8 mouse cellular contexts compared by ENCODE assay signal in the genomic region with DNA sequence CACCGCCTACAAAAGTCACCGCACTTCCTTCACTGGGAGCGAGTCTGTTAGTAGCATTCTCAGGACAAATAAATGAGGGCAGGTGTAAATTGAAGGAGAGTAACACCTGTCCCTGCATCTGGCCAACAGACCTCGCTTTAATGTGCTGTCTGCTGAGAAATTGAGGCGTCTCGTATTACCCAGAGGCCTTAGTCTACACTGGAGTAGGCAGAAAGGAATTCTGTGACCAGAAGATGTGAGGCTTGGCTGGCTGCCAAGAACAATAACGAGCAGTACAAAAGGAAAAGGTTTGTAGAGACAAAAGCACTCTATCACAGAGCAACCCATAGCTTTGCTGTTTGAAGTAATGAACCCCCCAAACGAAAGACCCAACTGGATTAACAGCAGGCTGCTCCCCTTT.
A peak's percentile ranks its signal among the peaks of the same experiment; 100 is the strongest.
DNase-seq lines count a peak whose midpoint lies in the region; ATAC-seq and TF ChIP-seq lines count a peak whose summit lies in the region.
"Had no signal": no experiment of that assay in that cellular context is flagged by ENCODE, and none has a peak within 500 bp of the region (broad histone marks: within the 10 kb centered on the region; RNA-seq: fewer than 3 reads in every experiment).

No protein-coding gene starts in this region.

- no peaks in the 10 kb centered on the region for H3K36me3 ChIP-seq in ES-E14 (ENCODE audit: control insufficient read depth, insufficient read depth, low read length, poor library complexity, severe bottlenecking)
- no peaks in the 10 kb centered on the region for H3K36me3 ChIP-seq in forebrain, embryonic 15.5 days
- H3K36me3 ChIP-seq in lung, embryonic 14.5 days (ENCODE audit: insufficient read depth), result no peaks in the 10 kb centered on the region
- H3K36me3 ChIP-seq: liver, embryonic 15.5 days had no signal

- no peaks in the 10 kb centered on the region for H3K4me1 ChIP-seq in ES-E14 (ENCODE audit: control insufficient read depth in 2 of 2, insufficient read depth in 2 of 2, low read length in 2 of 2, poor library complexity in 1 of 2)
- H3K4me1 ChIP-seq in forebrain, embryonic 15.5 days, result peaks cover 9% of the 10 kb centered on the region
- H3K4me1 ChIP-seq in lung, embryonic 14.5 days (ENCODE audit: insufficient read depth), result peaks cover 13% of the 10 kb centered on the region; the same call in 1 of the 2 replicates
- H3K4me1 ChIP-seq: liver, embryonic 15.5 days had no signal

- WGBS in forebrain, embryonic 15.5 days, result 15% methylated on average over 8 of the region's 8 CpGs
- 14% methylated on average over 8 of the region's 8 CpGs for WGBS in lung, embryonic 14.5 days

- H3K27me3 ChIP-seq in forebrain, embryonic 15.5 days, result no peaks in the 10 kb centered on the region
- no peaks in the 10 kb centered on the region for H3K27me3 ChIP-seq in lung, embryonic 14.5 days (ENCODE audit: insufficient read depth, low read length)
- H3K27me3 ChIP-seq: liver, embryonic 15.5 days had no signal

- no peak overlapping the region for H3K4me2 ChIP-seq in forebrain, embryonic 15.5 days (replicated peaks)
- no peak overlapping the region for H3K4me2 ChIP-seq in lung, embryonic 14.5 days
- H3K4me2 ChIP-seq: liver, embryonic 15.5 days had no signal

- in situ Hi-C loops in ES-E14 (cut with MboI; ENCODE audit: low sequenced_read_pairs in 2 of 2, unreplicated experiment in 2 of 2), result no loop called here

- H3K9ac ChIP-seq in ES-E14 (ENCODE audit: insufficient read depth, low read depth, low read length, poor library complexity, severe bottlenecking), result no peak overlapping the region
- no peak overlapping the region for H3K9ac ChIP-seq in forebrain, embryonic 15.5 days (replicated peaks)
- H3K9ac ChIP-seq in lung, embryonic 14.5 days, result no peak overlapping the region
- H3K9ac ChIP-seq: liver, embryonic 15.5 days had no signal

- TF ChIP-seq CTCF in lung, embryonic 14.5 days (IDR thresholded peaks at IDR 0.05; ENCODE audit: low read depth), result no peak

- DNase-seq in ES-E14 (ENCODE audit: low read depth, low spot score), result peak; percentile 11
- DNase-seq in adrenal gland, adult 2 months, result peak; percentile 26
- DNase-seq in kidney, adult 11 months, result peak; percentile 58
- peak; percentile 89 for DNase-seq in lung, embryonic 14.5 days
- DNase-seq in ovary, postnatal 14 days (ENCODE audit: low spot score), result peak; percentile 7

- no peaks in the 10 kb centered on the region for H3K9me3 ChIP-seq in ES-E14 (ENCODE audit: control insufficient read depth, insufficient read depth, low read depth, low read length)
- no peaks in the 10 kb centered on the region for H3K9me3 ChIP-seq in forebrain, embryonic 15.5 days
- H3K9me3 ChIP-seq in lung, embryonic 14.5 days (ENCODE audit: low read depth, low read length), result no peaks in the 10 kb centered on the region
- H3K9me3 ChIP-seq: liver, embryonic 15.5 days had no signal

- ATAC-seq in forebrain, embryonic 15.5 days (replicated peaks), result peak; percentile 85
- peak; percentile 85 for ATAC-seq in lung, embryonic 14.5 days (ENCODE audit: insufficient read depth)
- ATAC-seq in erythroid progenitor cell, adult 5-6 weeks (replicated peaks; ENCODE audit: low FRiP score, poor library complexity, severe bottlenecking), result no peak

- H3K4me3 ChIP-seq in ES-E14 (ENCODE audit: insufficient read depth in 1 of 2, low read depth in 1 of 2, low read length in 2 of 2, poor library complexity in 1 of 2, severe bottlenecking in 1 of 2), result no peak overlapping the region
- no peak overlapping the region for H3K4me3 ChIP-seq in forebrain, embryonic 15.5 days
- no peak overlapping the region for H3K4me3 ChIP-seq in lung, embryonic 14.5 days (ENCODE audit: low read depth, low read length)
- H3K4me3 ChIP-seq: liver, embryonic 15.5 days had no signal

- H3K27ac ChIP-seq in ES-E14 (ENCODE audit: insufficient read depth, low read depth, low read length, poor library complexity, severe bottlenecking), result no peak overlapping the region
- peak overlapping the region; percentile 39; the same call in 1 of the 2 replicates for H3K27ac ChIP-seq in forebrain, embryonic 15.5 days (replicated peaks)
- peak overlapping the region; percentile 72; the same call in 1 of the 2 replicates for H3K27ac ChIP-seq in lung, embryonic 14.5 days (ENCODE audit: low read depth)
- H3K27ac ChIP-seq: liver, embryonic 15.5 days had no signal

TF ChIP-seq in ES-E14, 5 proteins besides CTCF, POLR2A, EP300 and RAD21:
- TF ChIP-seq ZNF384 (IDR thresholded peaks at IDR 0.05; ENCODE audit: low read depth, low read length), result no peak
- TF ChIP-seq MAFK (IDR thresholded peaks at IDR 0.05; ENCODE audit: insufficient read depth, low read depth, low read length), result no peak
- TF ChIP-seq ZC3H11A (IDR thresholded peaks at IDR 0.05; ENCODE audit: borderline replicate concordance, low read depth, low read length), result no peak
- no peak for TF ChIP-seq CHD2 (IDR thresholded peaks at IDR 0.05; ENCODE audit: low read depth, low read length)
- TF ChIP-seq HCFC1 (IDR thresholded peaks at IDR 0.05; ENCODE audit: borderline replicate concordance, insufficient read depth, low read length), result no peak

Comparison
In these comparisons a context has a peak if more than half of its experiments do, and no peak if none do; other contexts are left out.
1. DNase-seq: peak in every context shown above with its lines; median percentile 89 in lung, embryonic 14.5 days; 58 in kidney, adult 11 months; 26 in adrenal gland, adult 2 months; 11 in ES-E14; 7 in ovary, postnatal 14 days.